20 mouse cellular contexts compared by ENCODE assay signal in the genomic region with DNA sequence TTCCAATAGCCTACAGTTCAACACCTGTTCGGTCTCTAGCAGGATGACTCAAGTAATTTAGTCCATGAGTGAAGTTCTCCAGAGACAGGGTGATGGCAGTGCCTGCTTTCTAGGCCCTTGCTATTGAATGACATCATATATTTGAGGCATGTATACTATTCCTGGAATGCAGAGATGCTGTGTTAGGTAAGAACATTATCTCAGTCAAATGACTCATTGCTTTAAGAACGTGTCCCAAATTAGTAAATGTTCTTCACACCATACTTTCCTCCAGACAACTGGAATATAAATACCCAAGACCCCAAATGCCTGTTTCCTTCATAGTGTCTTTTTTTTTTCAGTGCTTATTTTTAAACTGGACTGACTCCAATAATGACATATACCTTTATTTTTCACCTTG.
"Had no signal": no experiment of that assay in that cellular context is flagged by ENCODE, and none has a peak within 500 bp of the region (broad histone marks: within the 10 kb centered on the region; RNA-seq: fewer than 3 reads in every experiment).

No protein-coding gene starts in this region.

- H3K9ac ChIP-seq: limb, embryonic 13.5 days; liver, embryonic 12.5 days; liver, embryonic 15.5 days; lung, embryonic 15.5 days; stomach, embryonic 15.5 days had no signal

- H3K27me3 ChIP-seq: limb, embryonic 13.5 days; liver, embryonic 12.5 days; liver, embryonic 15.5 days; lung, embryonic 15.5 days; stomach, embryonic 15.5 days had no signal

- H3K4me3 ChIP-seq: limb, embryonic 10.5 days; limb, embryonic 13.5 days; liver, embryonic 12.5 days; liver, embryonic 15.5 days; lung, embryonic 15.5 days; stomach, embryonic 15.5 days had no signal

- H3K4me1 ChIP-seq: limb, embryonic 10.5 days; limb, embryonic 13.5 days; liver, embryonic 12.5 days; liver, embryonic 15.5 days; lung, embryonic 15.5 days; stomach, embryonic 15.5 days had no signal

- H3K27ac ChIP-seq: limb, embryonic 10.5 days; limb, embryonic 13.5 days; liver, embryonic 12.5 days; liver, embryonic 15.5 days; lung, embryonic 15.5 days; stomach, embryonic 15.5 days had no signal

- H3K9me3 ChIP-seq: limb, embryonic 10.5 days; limb, embryonic 13.5 days; liver, embryonic 12.5 days; liver, embryonic 15.5 days; lung, embryonic 15.5 days; stomach, embryonic 15.5 days had no signal

- H3K4me2 ChIP-seq: limb, embryonic 13.5 days; liver, embryonic 12.5 days; liver, embryonic 15.5 days; lung, embryonic 15.5 days; midbrain, embryonic 11.5 days; stomach, embryonic 15.5 days had no signal

- ATAC-seq: liver, embryonic 12.5 days had no signal

- DNase-seq: kidney, adult 18-20 months; kidney, adult 9 months; kidney, postnatal 14 days; kidney, postnatal 4 days; liver; lung, adult 18-20 months; lung, postnatal 10 days; lung, postnatal 36 days; midbrain, embryonic 14.5 days; right cerebral cortex, postnatal 25 days; spleen, adult 18-20 months; thymus, adult 18-20 months; thymus, postnatal 36 days had no signal

- H3K36me3 ChIP-seq: limb, embryonic 10.5 days; limb, embryonic 13.5 days; liver, embryonic 12.5 days; liver, embryonic 15.5 days; lung, embryonic 15.5 days; stomach, embryonic 15.5 days had no signal
